Mouse (Mus musculus): ENCODE data around the gene Hivep1.

- no peak for TF ChIP-seq TAL1 (IDR thresholded peaks at IDR 0.05; ENCODE audit: low read length)
- TF ChIP-seq GATA1 (IDR thresholded peaks at IDR 0.05; ENCODE audit: low read length) = no peak
Measured at GRCm38 (mm10) chr13:42050880-42051201, 980 bp upstream of the Hivep1 start.

Measured in erythroblast, embryonic 14.5 days (primary cell).